Mouse (Mus musculus): Measurements from ENCODE around the gene Aknad1.

Gene Aknad1

GRCm38 (mm10) chr3:108788455-108788794, 49.0 kb downstream of the Aknad1 start:
- no peak for DNase-seq

- no peak for DNase-seq
These were observed 49.8 kb downstream of the Aknad1 start for GRCm38 (mm10) chr3:108789299-108789698.

- no peak for DNase-seq
These were observed 51.0 kb downstream of the Aknad1 start for GRCm38 (mm10) chr3:108790499-108790898.

GRCm38 (mm10) chr3:108791054-108791706, 51.7 kb downstream of the Aknad1 start:
- no peak for DNase-seq

- no peak for DNase-seq
These were observed 53.0 kb downstream of the Aknad1 start for GRCm38 (mm10) chr3:108792420-108792819.

GRCm38 (mm10) chr3:108794780-108795179, 55.3 kb downstream of the Aknad1 start:
- DNase-seq: no peak

GRCm38 (mm10) chr3:108795554-108796299, 56.3 kb downstream of the Aknad1 start:
- no peak for DNase-seq

GRCm38 (mm10) chr3:108796386-108796785, 56.9 kb downstream of the Aknad1 start:
- no peak for DNase-seq

GRCm38 (mm10) chr3:108797723-108798122, 58.3 kb downstream of the Aknad1 start:
- no peak for DNase-seq

GRCm38 (mm10) chr3:108798375-108798774, 58.9 kb downstream of the Aknad1 start:
- DNase-seq: no peak

GRCm38 (mm10) chr3:108805622-108806021, 66.2 kb downstream of the Aknad1 start:
- DNase-seq: no peak

GRCm38 (mm10) chr3:108810747-108811263, 71.3 kb downstream of the Aknad1 start:
- DNase-seq: no peak

- DNase-seq: no peak
These were observed 76.2 kb downstream of the Aknad1 start for GRCm38 (mm10) chr3:108815631-108816030.

- peak; percentile 72 to 80 for DNase-seq
These were observed 91.0 kb downstream of the Aknad1 start for GRCm38 (mm10) chr3:108830493-108830892.

GRCm38 (mm10) chr3:108831750-108832149, 92.3 kb downstream of the Aknad1 start:
- no peak for DNase-seq
